Mouse (Mus musculus) adrenal gland, adult (tissue): ENCODE results near the gene Grhl1.
A peak's percentile ranks its signal among the peaks of the same experiment; 100 is the strongest.

Source experiments
- DNase-seq, 2 experiments: peaks; one replicate each; pipeline ENCODE4 v3.0.0; 2022 to 2023; ENCODE audit warnings: low spot score in 1 of 2; ENCODE audit not compliant: inconsistent age in 2 of 2

Gene Grhl1

DNA sequence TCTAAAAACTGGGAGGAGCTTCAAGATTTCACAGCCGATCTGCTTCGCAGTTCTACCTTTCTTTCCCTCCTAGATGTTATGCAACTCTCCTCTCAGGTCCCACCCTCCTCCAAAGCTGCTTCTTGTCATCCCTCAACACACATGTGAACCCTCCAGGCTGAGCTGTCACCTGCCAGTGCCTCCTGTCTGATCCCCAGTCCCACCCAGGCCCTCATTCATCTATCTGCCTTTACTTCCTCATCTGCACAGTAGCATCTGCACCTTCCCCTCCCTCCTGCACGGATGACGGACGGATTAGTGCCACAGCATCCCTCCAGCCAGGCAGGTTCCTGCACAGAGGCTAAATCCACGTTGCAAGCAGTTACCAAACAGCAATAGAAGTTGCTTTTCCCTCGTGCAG lies 14.1 kb downstream of the Grhl1 start:
- no peak for DNase-seq

- DNase-seq = no peak
Measured at GRCm38 (mm10) chr12:24590371-24590770, 18.3 kb downstream of the Grhl1 start.

- DNase-seq = peak in 1 of 2 experiments; percentile 38
Measured at GRCm38 (mm10) chr12:24592055-24592454, 20.0 kb downstream of the Grhl1 start.

DNA sequence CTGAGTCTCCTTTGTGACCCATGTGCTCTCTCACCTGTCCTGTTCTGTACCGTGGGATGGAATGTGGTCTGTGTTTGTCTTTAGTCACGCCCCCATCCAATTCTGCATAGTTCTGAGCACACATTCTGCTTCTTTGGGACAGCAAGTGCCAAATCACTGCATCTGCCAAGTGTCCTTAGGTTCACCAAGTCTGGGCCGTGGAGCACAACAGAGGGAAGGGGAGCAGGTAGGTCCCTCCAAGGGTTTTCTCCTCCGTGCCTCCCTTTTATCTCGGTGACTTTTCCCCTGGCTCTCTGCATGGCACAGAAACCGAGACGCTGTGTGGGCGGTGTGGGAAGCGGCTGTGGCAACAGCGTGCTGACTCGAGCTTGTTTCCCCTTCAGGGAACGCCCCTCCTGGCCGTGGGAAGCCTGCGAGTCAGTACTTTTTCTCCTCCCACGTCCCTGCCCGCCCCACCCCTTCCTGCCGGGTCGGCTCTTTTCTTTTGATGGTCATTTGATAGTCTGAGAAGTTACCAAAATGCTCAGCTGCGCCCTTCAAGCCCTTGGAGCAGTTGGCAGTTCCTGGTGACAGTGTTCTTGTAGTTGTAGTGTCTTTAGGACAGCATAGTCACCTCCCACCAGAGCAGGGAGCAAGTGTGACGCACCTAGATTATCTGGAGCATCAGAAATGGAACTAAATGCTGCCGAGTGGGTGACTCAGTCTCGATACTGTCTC lies 21.0 kb downstream of the Grhl1 start:
- peak; percentile 80 to 95 for DNase-seq

- no peak for DNase-seq
Measured at GRCm38 (mm10) chr12:24597376-24597775, 25.3 kb downstream of the Grhl1 start.

GRCm38 (mm10) chr12:24599366-24599895 lies 27.3 kb downstream of the Grhl1 start:
- no peak for DNase-seq

DNA sequence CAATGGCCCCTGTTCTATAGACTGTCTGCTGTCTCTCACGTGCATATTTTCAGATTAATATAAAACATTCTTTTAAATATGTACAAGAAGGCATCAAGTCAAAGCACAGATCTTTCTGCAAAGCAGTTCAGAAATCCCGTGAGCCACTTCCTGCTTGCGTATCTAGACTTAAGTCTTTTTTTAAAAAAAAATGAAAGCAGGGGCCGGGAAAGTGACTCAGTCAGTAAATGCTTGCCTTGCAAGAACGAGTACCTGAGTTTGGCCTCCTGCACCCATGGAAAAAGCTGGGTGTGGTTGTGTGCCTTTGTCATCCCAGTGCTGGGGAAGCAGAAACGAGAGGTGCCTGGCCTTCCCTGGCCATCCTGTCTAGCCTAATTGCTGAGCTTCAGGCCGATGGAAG lies 28.0 kb downstream of the Grhl1 start:
- DNase-seq = no peak

- peak; percentile 74 to 95 for DNase-seq
Measured at GRCm38 (mm10) chr12:24600806-24601205, 28.7 kb downstream of the Grhl1 start.

DNA sequence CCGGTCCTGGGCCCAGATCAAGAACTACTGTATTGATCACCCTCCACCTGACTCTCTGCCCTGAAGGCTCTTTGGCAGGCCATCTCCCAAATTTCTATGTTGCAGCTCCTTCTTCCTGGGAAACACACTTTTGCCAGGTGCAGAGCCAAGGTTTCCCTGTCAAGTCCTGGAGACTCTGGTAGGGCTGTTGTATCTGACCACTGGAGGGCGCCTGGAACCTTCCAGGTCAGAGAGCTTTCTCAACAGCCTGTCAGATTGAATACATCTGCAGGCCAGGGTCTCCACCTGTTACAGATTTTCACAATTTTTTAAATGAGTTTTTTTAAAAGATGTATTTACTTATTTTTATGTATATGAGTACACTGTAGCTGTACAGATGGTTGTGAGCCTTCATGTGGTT lies 31.2 kb downstream of the Grhl1 start:
- peak; percentile 61 to 88 for DNase-seq

DNA sequence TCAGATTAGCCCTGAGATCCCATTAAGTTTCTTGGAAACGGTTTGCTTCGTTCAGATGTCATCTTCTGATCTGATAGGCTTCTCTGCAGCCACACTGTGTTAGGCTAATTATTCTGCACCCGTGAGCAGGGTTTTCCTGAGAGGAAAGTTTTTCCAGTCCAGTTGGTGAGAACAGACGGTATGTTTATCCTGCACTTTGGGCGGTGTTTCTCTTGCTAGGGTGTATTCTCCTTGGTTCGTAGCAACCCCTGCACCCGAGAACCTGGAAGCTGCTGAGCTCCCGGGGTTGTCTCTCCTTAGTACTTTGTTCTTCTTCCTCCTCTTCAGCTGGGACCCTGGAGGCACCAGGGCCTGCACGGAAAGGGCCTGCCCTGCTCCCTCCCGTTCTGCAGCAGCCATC lies 34.1 kb downstream of the Grhl1 start:
- DNase-seq = no peak

GRCm38 (mm10) chr12:24612591-24612990 lies 40.5 kb downstream of the Grhl1 start:
- no peak for DNase-seq

GRCm38 (mm10) chr12:24614452-24615075 lies 42.5 kb downstream of the Grhl1 start:
- DNase-seq = no peak

GRCm38 (mm10) chr12:24615140-24615539 lies 43.1 kb downstream of the Grhl1 start:
- no peak for DNase-seq

- DNase-seq = no peak
Measured at GRCm38 (mm10) chr12:24619436-24619835, 47.4 kb downstream of the Grhl1 start.

GRCm38 (mm10) chr12:24623486-24624251 lies 51.6 kb downstream of the Grhl1 start:
- DNase-seq = peak in 1 of 2 experiments; percentile 23

GRCm38 (mm10) chr12:24626401-24626800 lies 54.3 kb downstream of the Grhl1 start:
- no peak for DNase-seq

GRCm38 (mm10) chr12:24627215-24627614 lies 55.1 kb downstream of the Grhl1 start:
- DNase-seq = no peak

DNA sequence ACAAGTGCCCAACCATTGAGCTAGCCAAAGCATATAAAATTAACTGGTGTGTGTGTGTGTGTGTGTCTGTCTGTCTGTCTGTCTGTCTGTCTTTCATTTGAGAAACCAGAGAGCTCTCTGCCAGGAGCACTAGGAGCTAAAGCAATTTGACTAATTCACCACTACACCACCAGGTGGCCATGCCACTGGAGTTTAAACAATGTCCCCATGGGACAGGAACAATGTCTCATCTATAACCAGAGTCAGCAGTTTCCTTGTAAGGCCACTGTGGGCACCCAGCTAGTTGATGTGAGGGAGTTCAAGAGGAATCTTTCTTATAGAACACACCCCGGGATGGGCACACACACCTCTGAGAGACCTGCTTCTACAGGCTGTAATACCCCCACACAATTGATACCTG lies 58.1 kb downstream of the Grhl1 start:
- peak; percentile 45 to 78 for DNase-seq

DNA sequence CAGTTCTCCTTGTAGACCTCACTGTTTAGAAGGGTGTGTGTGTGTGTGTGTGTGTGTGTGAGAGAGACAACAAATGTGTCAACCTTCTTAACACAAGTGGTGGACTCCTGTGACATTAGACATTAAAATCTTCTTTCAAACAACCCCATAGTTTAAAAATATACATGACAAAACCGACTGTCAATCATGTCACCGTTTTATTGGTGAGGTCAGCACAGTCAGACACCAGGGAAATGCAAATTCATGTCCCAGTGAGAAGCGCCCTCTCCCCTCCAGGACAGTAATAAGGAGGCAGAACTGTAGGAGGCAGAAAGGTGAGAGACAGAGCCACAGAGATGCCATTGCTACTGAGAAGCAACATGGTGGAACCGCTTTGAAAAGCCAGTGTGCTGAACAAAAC lies 60.3 kb downstream of the Grhl1 start:
- DNase-seq = no peak

GRCm38 (mm10) chr12:24633753-24634191 lies 61.7 kb downstream of the Grhl1 start:
- DNase-seq = peak in 1 of 2 experiments; percentile 45

GRCm38 (mm10) chr12:24634212-24634611 lies 62.1 kb downstream of the Grhl1 start:
- DNase-seq = no peak

- no peak for DNase-seq
Measured at GRCm38 (mm10) chr12:24634648-24635047, 62.6 kb downstream of the Grhl1 start.
